Mouse (Mus musculus) ES-E14 (cell line): ENCODE results near the gene Avpi1.

Experiments
- HCFC1 ChIP-seq: IDR thresholded peaks from 2 replicates; pipeline ENCODE4 v1.6.1; 2012; ENCODE audit warnings: low read length, inconsistent platforms, borderline replicate concordance; ENCODE audit not compliant: insufficient read depth
- ZNF384 ChIP-seq: IDR thresholded peaks from 2 replicates; pipeline ENCODE4 v1.6.1; 2012; ENCODE audit warnings: low read depth, low read length, inconsistent platforms

DNA sequence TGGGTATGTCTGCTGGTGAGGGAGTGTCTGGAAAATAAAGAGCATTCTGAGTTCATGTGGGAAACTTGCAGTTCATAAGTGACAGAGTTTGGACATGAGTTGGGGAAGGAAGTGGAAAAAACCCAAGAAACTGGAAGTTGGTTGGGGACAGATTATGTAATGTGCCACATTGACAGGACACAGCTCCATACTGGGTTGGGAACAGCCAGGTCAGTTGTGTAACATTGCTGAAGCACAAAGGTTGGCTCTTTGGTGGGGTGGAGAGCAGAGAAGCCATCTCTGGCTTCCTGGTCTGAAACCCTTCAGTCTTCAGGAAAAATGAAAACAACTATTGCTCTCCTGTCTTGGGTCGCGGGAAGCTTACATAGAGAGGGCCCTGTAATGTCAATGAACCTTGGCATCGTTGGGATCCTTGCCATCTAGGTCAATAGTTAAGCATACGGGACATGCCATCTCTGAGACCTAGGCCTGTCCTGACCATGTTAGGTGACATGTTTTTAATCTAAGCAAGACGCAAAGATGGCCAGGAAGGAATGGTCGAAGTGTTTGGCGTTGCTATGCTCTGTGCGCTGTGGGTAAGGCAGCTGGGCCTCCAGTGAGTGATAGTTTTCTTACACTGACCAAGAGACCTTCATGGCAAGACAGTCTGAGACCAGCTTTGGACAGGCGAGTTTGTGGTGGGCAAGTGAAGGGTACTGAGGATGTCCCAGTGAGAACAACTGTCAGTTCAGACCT lies 17.6 kb upstream of the Avpi1 start:
- TF ChIP-seq ZNF384: no peak
- no peak for TF ChIP-seq HCFC1
